Mouse (Mus musculus) ES-Bruce4 (cell line): ENCODE data around the gene Slc2a1.

Source experiments
- CTCF ChIP-seq: IDR thresholded peaks from one replicate; pipeline ENCODE4 v1.8.1; 2011; ENCODE audit warnings: low read depth, low read length
- EP300 ChIP-seq: IDR thresholded peaks from 2 replicates; pipeline ENCODE4 v1.6.1; 2011; ENCODE audit warnings: low read depth, low read length; ENCODE audit not compliant: insufficient read depth

DNA sequence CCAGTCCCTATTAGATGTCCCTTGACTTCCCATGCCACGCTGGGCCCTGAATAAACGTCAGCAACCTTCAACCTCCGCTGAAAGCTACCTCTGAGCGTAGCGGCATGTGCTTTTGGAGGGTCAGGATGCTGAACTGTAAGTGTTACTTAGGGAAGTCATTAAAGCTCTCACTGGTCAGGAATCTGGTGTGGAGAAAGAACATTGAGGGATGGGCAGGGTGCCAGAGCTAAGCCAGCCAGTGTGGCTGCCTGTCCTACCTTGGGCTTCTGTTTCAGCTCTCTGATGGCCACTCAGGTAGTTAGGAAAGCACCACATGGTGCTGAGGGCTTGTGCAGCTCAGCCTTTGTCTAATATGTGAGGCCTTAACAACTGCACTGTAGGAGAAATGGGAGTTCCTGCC lies 2.9 kb downstream of the Slc2a1 start:
- no peak for TF ChIP-seq EP300
- TF ChIP-seq CTCF = no peak
